Mouse (Mus musculus) midbrain, embryonic 16.5 days (tissue): ENCODE data around the gene Gm9918. TPM values are rescaled to one million over a fixed set of nuclear protein-coding genes. Genes with fewer than 3 reads are reported as not detected.

Experiments
- ATAC-seq: fragments of 200-750 bp; cut with Nextera tagmentation; 2 replicates; pipeline ENCODE4 v1.8.0; 2017; ENCODE audit warnings: moderate TSS enrichment
- H3K27ac ChIP-seq: fragments of 300-500 bp; sonication (generic); 2 replicates; pipeline ENCODE4 v1.5.1; 2014; ENCODE audit warnings: mild to moderate bottlenecking, low read length, mixed read lengths
- H3K27me3 ChIP-seq: fragments of 300-500 bp; sonication (generic); 2 replicates; pipeline ENCODE4 v1.6.1; 2014; ENCODE audit warnings: low read depth, low read length, mixed read lengths; ENCODE audit not compliant: control insufficient read depth, insufficient read depth
- H3K36me3 ChIP-seq: fragments of 300-500 bp; sonication (generic); 2 replicates; pipeline ENCODE4 v1.6.1; 2014; ENCODE audit warnings: mild to moderate bottlenecking, low read length, moderate library complexity, mixed read lengths; ENCODE audit not compliant: control insufficient read depth, insufficient read depth
- H3K4me1 ChIP-seq: fragments of 300-500 bp; sonication (generic); 2 replicates; pipeline ENCODE4 v1.6.1; 2014; ENCODE audit warnings: mild to moderate bottlenecking, low read length, mixed read lengths; ENCODE audit not compliant: control insufficient read depth, insufficient read depth
- H3K4me2 ChIP-seq: fragments of 300-500 bp; sonication (generic); 2 replicates; pipeline ENCODE4 v1.6.1; 2014; ENCODE audit warnings: mild to moderate bottlenecking, low read length, mixed read lengths
- H3K4me3 ChIP-seq: fragments of 300-500 bp; sonication (generic); 2 replicates; pipeline ENCODE4 v1.5.1; 2014; ENCODE audit warnings: low read depth, mild to moderate bottlenecking, low read length, moderate library complexity, mixed read lengths
- H3K9ac ChIP-seq: fragments of 300-500 bp; sonication (generic); 2 replicates; pipeline ENCODE4 v1.6.1; 2014; ENCODE audit warnings: low read depth, low read length, mixed read lengths
- H3K9me3 ChIP-seq: fragments of 300-500 bp; sonication (generic); replicated peaks from 2 replicates; pipeline ENCODE4 v1.6.1; 2014; ENCODE audit warnings: mild to moderate bottlenecking, low read length, mixed read lengths; ENCODE audit not compliant: control insufficient read depth, poor library complexity, severe bottlenecking
- WGBS: fragments of 180-500 bp; shearing (Covaris S2); extraction: QIAGEN DNeasy Blood & Tissue Kit; methylation state at CpG from one replicate; pipeline ENCODE4 v1.1.7; 2014; 5-methylcytosine and 5-hydroxymethylcytosine counted together
- polyA plus RNA-seq: library from polyadenylated mRNA; unstranded; fragments of >200 nt; fragmentation: Nextera tagmentation; extraction: Ambion mirVana; gene quantifications from 2 replicates; pipeline ENCODE4 v1.2.1, GENCODE M21; 2015

Gm9918 gene
- polyA plus RNA-seq, 1 experiment from 2014 or later: not detected

GRCm38 (mm10) chr15:102282463-102283292 is 12.3 kb downstream of the Gm9918 start:
- Histone ChIP-seq H3K9ac (no peak overlapping the region), H3K4me3 (no peak overlapping the region), H3K4me1 (peaks cover 17% of the 10 kb centered on the region), H3K9me3 (no peaks in the 10 kb centered on the region), H3K27ac (no peak overlapping the region), H3K36me3 (peaks cover 7% of the 10 kb centered on the region; the same call in 1 of the 2 replicates), H3K27me3 (no peaks in the 10 kb centered on the region), H3K4me2 (no peak overlapping the region)
- no peak for ATAC-seq
- WGBS: 88% methylated on average over 8 of the region's 8 CpGs

GRCm38 (mm10) chr15:102283648-102284047 is 13.3 kb downstream of the Gm9918 start:
- Histone ChIP-seq H3K4me3 (no peak overlapping the region), H3K27me3 (no peaks in the 10 kb centered on the region), H3K9me3 (no peaks in the 10 kb centered on the region), H3K36me3 (peaks cover 7% of the 10 kb centered on the region; the same call in 1 of the 2 replicates), H3K4me2 (no peak overlapping the region), H3K9ac (no peak overlapping the region), H3K4me1 (peaks cover 15% of the 10 kb centered on the region), H3K27ac (no peak overlapping the region)
- WGBS: 90% methylated on average over 3 of the region's 3 CpGs
- no peak for ATAC-seq

- H3K36me3 ChIP-seq: peaks cover 5% of the 10 kb centered on the region; the same call in 1 of the 2 replicates
- H3K9me3 ChIP-seq: no peaks in the 10 kb centered on the region
- no peak overlapping the region for H3K4me3 ChIP-seq
- ATAC-seq: no peak
- H3K9ac ChIP-seq: no peak overlapping the region
- no peak overlapping the region for H3K27ac ChIP-seq
- no peak overlapping the region for H3K4me2 ChIP-seq
- no peaks in the 10 kb centered on the region for H3K4me1 ChIP-seq
- H3K27me3 ChIP-seq: no peaks in the 10 kb centered on the region
Observed at GRCm38 (mm10) chr15:102287395-102287794, 17.0 kb downstream of the Gm9918 start.

GRCm38 (mm10) chr15:102295633-102296367 is 25.4 kb downstream of the Gm9918 start, which contains the start of gene Espl1:
Espl1 (plus strand) TSS chr15:102296266.
- Histone ChIP-seq H3K9me3 (no peaks in the 10 kb centered on the region), H3K27ac (0 out of 2 replicates have a peak within 1 kb of the TSS, but pooled peaks have one; percentile 12), H3K4me1 (peaks cover 7% of the 10 kb centered on the region), H3K4me3 (peak within 1 kb of the TSS; percentile 42), H3K4me2 (peak within 1 kb of the TSS; percentile 77), H3K9ac (0 out of 2 replicates have a peak within 1 kb of the TSS, but pooled peaks have one; percentile 15), H3K36me3 (no peaks in the 10 kb centered on the region), H3K27me3 (no peaks in the 10 kb centered on the region)
- peak; percentile 98 for ATAC-seq
- 7% methylated on average over 25 of the region's 25 CpGs for WGBS

GRCm38 (mm10) chr15:102296368-102297006 is 26.1 kb downstream of the Gm9918 start:
- Histone ChIP-seq H3K9me3 (no peaks in the 10 kb centered on the region), H3K36me3 (no peaks in the 10 kb centered on the region), H3K4me2 (peak overlapping the region; percentile 77), H3K4me3 (peak overlapping the region; percentile 42), H3K27me3 (no peaks in the 10 kb centered on the region), H3K9ac (0 out of 2 replicates have a peak overlapping the region, but pooled peaks have one; percentile 1), H3K4me1 (peaks cover 7% of the 10 kb centered on the region), H3K27ac (no peak overlapping the region)
- ATAC-seq: peak; percentile 53
- WGBS: 5% methylated on average over 24 of the region's 24 CpGs

GRCm38 (mm10) chr15:102302542-102302941 is 32.2 kb downstream of the Gm9918 start:
- 94% methylated on average over 6 of the region's 6 CpGs for WGBS
- H3K27me3 ChIP-seq: no peaks in the 10 kb centered on the region
- H3K4me2 ChIP-seq: no peak overlapping the region
- H3K9ac ChIP-seq: no peak overlapping the region
- H3K4me1 ChIP-seq: no peaks in the 10 kb centered on the region
- H3K27ac ChIP-seq: no peak overlapping the region
- ATAC-seq: no peak
- no peaks in the 10 kb centered on the region for H3K9me3 ChIP-seq
- H3K36me3 ChIP-seq: peaks cover 3% of the 10 kb centered on the region; the same call in 1 of the 2 replicates
- H3K4me3 ChIP-seq: no peak overlapping the region

GRCm38 (mm10) chr15:102308717-102309116 is 38.4 kb downstream of the Gm9918 start:
- no peaks in the 10 kb centered on the region for H3K9me3 ChIP-seq
- H3K27ac ChIP-seq: no peak overlapping the region
- 88% methylated on average over 9 of the region's 9 CpGs for WGBS
- no peaks in the 10 kb centered on the region for H3K27me3 ChIP-seq
- no peak for ATAC-seq
- no peak overlapping the region for H3K4me2 ChIP-seq
- H3K4me1 ChIP-seq: no peaks in the 10 kb centered on the region
- H3K9ac ChIP-seq: no peak overlapping the region
- H3K4me3 ChIP-seq: no peak overlapping the region
- H3K36me3 ChIP-seq: peaks cover 3% of the 10 kb centered on the region; the same call in 1 of the 2 replicates

- Histone ChIP-seq H3K9ac (no peak overlapping the region), H3K9me3 (no peaks in the 10 kb centered on the region), H3K27ac (no peak overlapping the region), H3K4me3 (no peak overlapping the region), H3K27me3 (no peaks in the 10 kb centered on the region), H3K4me2 (no peak overlapping the region), H3K4me1 (no peaks in the 10 kb centered on the region), H3K36me3 (peaks cover 3% of the 10 kb centered on the region; the same call in 1 of the 2 replicates)
- WGBS: 90% methylated on average over 10 of the region's 10 CpGs
- ATAC-seq: no peak
Observed at GRCm38 (mm10) chr15:102310074-102310845, 39.9 kb downstream of the Gm9918 start.
